Mouse (Mus musculus): ENCODE measurements at regions not wholly inside any gene's neighbourhood (a gene's known extent, or its start where the extent isn't known, plus 50 kb on each side); places are given as distances from the start of the nearest gene placed in this dataset.

- no peak for TF ChIP-seq POLR2A (IDR thresholded peaks at IDR 0.05; ENCODE audit: control insufficient read depth, low read depth, low read length)
- no peak for TF ChIP-seq CTCF (IDR thresholded peaks at IDR 0.05; ENCODE audit: control insufficient read depth, insufficient read depth, insufficient replicate concordance, low read depth, low read length)
Observed at GRCm38 (mm10) chr12:39927014-39927413, 110.8 kb downstream of the Arl4a start.
